ENCODE assay signal across 8 mouse cellular contexts in the genomic region with DNA sequence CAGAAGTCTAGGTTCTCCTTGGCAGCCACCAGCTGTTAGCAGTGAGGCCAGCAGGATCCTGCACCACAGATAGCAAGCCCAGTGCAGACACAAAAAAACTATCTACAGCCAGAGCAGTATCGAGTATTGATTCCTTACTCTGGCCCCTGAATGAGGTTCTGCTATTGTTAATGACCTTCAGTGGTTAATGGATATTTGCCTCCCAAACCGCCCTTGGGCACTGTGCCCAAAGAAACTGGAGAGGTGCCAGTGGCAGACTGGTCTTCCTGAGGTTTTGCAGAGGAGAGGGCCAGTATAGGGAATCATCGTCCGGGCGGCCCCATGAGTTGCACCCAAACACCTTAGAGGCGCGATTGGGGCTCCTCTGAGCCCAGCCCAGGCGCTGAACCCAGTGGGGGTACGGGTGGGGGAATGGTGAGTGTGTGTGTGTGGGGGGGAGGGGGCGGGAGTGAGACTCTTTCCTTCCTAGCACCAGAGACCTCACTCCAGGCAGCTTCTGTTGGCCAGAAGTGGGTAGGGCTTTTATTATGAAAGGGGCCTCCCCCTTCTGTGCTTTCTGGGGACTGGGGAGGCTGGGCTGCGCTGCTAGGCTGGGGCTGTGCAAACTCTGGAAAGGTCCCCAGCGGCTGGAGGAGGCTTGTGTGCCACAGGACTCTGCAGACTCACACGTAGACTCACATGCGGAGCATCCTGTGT. TPM values are rescaled to one million over a fixed set of nuclear protein-coding genes. Genes with fewer than 3 reads are reported as not detected.
DNase-seq lines count a peak whose midpoint lies in the region; ATAC-seq and TF ChIP-seq lines count a peak whose summit lies in the region.

A gene (plus strand): TSS at position 571 of the 696 bp plus-strand sequence.

- no peak for TF ChIP-seq CTCF in liver, embryonic 14.5 days (IDR thresholded peaks at IDR 0.05; ENCODE audit: low read depth)

- peak within 1 kb of the TSS; percentile 79 for H3K27ac ChIP-seq in intestine, embryonic 15.5 days
- H3K27ac ChIP-seq in liver, embryonic 14.5 days: no peak within 1 kb of the TSS
- H3K27ac ChIP-seq in neural tube, embryonic 15.5 days (replicated peaks): peak within 1 kb of the TSS; percentile 64

- peak within 1 kb of the TSS; percentile 28 for H3K4me3 ChIP-seq in intestine, embryonic 15.5 days (replicated peaks)
- no peak within 1 kb of the TSS for H3K4me3 ChIP-seq in liver, embryonic 14.5 days (ENCODE audit: insufficient read depth in 1 of 2, low read depth in 2 of 2, low read length in 2 of 2)
- H3K4me3 ChIP-seq in neural tube, embryonic 15.5 days (replicated peaks): peak within 1 kb of the TSS; percentile 25

- peak within 1 kb of the TSS; percentile 66 for H3K4me2 ChIP-seq in intestine, embryonic 15.5 days (replicated peaks)
- peak within 1 kb of the TSS; percentile 38 for H3K4me2 ChIP-seq in liver, embryonic 14.5 days (ENCODE audit: low read depth)
- peak within 1 kb of the TSS; percentile 51 for H3K4me2 ChIP-seq in neural tube, embryonic 15.5 days

- DNase-seq in left cerebral cortex, postnatal 14 days (ENCODE audit: low spot score in 2 of 2): peak; percentile 30 to 46
- DNase-seq in left cerebral cortex, adult 18-20 months (ENCODE audit: low spot score in 2 of 2): no peak
- peak; percentile 60 to 88 for DNase-seq in cerebellum, postnatal 4 days (ENCODE audit: low spot score in 2 of 2)
- no peak for DNase-seq in liver, embryonic 14.5 days (ENCODE audit: low read depth in 3 of 3, low spot score in 3 of 3)
- no peak for DNase-seq in spleen, adult 12 weeks (ENCODE audit: low spot score)

- peaks cover 13% of the 10 kb centered on the region for H3K4me1 ChIP-seq in intestine, embryonic 15.5 days (replicated peaks)
- H3K4me1 ChIP-seq in liver, embryonic 14.5 days (replicated peaks; ENCODE audit: control insufficient read depth in 2 of 2, insufficient read depth in 2 of 2, low read length in 1 of 2): peaks cover 0 to 2% of the 10 kb centered on the region in 2 experiments; a peak in 1 of 4 replicates
- peaks cover 13% of the 10 kb centered on the region for H3K4me1 ChIP-seq in neural tube, embryonic 15.5 days

- intact Hi-C loops in left cerebral cortex, postnatal 14 days (cut with DNase I): no loop called here

- no peaks in the 10 kb centered on the region for H3K27me3 ChIP-seq in intestine, embryonic 15.5 days (replicated peaks)
- H3K27me3 ChIP-seq in liver, embryonic 14.5 days (ENCODE audit: control insufficient read depth, insufficient read depth, low read length): no peaks in the 10 kb centered on the region
- no peaks in the 10 kb centered on the region for H3K27me3 ChIP-seq in neural tube, embryonic 15.5 days (replicated peaks)

- WGBS in intestine, embryonic 15.5 days: 5% methylated on average over 14 of the region's 14 CpGs
- 23% methylated on average over 13 of the region's 14 CpGs for WGBS in liver, embryonic 14.5 days (ENCODE audit: insufficient replicate concordance)
- WGBS in neural tube, embryonic 15.5 days: 7% methylated on average over 14 of the region's 14 CpGs

- H3K36me3 ChIP-seq in intestine, embryonic 15.5 days: no peaks in the 10 kb centered on the region
- no peaks in the 10 kb centered on the region for H3K36me3 ChIP-seq in liver, embryonic 14.5 days (replicated peaks; ENCODE audit: control insufficient read depth, insufficient read depth, low read depth)
- no peaks in the 10 kb centered on the region for H3K36me3 ChIP-seq in neural tube, embryonic 15.5 days

- ATAC-seq in granulocyte monocyte progenitor cell, adult 5-6 weeks (replicated peaks; ENCODE audit: poor library complexity, severe bottlenecking): peak; percentile 22; the same call in 1 of the 2 replicates
- peak; percentile 95 for ATAC-seq in intestine, embryonic 15.5 days
- ATAC-seq in liver, embryonic 14.5 days (ENCODE audit: insufficient read depth): no peak
- peak; percentile 82 for ATAC-seq in neural tube, embryonic 15.5 days (ENCODE audit: low FRiP score)

- TF ChIP-seq EP300 in liver, embryonic 14.5 days (IDR thresholded peaks at IDR 0.05; ENCODE audit: low read depth): no peak

- H3K9ac ChIP-seq in intestine, embryonic 15.5 days: peak within 1 kb of the TSS; percentile 36
- no peak within 1 kb of the TSS for H3K9ac ChIP-seq in liver, embryonic 14.5 days (replicated peaks)
- peak within 1 kb of the TSS; percentile 34; the same call in 1 of the 2 replicates for H3K9ac ChIP-seq in neural tube, embryonic 15.5 days (replicated peaks)

- no peaks in the 10 kb centered on the region for H3K9me3 ChIP-seq in intestine, embryonic 15.5 days
- H3K9me3 ChIP-seq in liver, embryonic 14.5 days (ENCODE audit: control insufficient read depth, low read length): no peaks in the 10 kb centered on the region
- H3K9me3 ChIP-seq in neural tube, embryonic 15.5 days (replicated peaks): no peaks in the 10 kb centered on the region

RNA-seq across cellular contexts. Expression of the gene that starts here (rescaled TPM):
- total RNA-seq in left cerebral cortex, postnatal 14 days (2021): 1 to 10 TPM; 3.7 to 4.3 TPM
- 1 to 10 TPM; 5.4 to 7.5 TPM for total RNA-seq in left cerebral cortex, adult 18-20 months (2021)
- total RNA-seq in granulocyte monocyte progenitor cell, adult 5-6 weeks (2014; fragmentation: Nextera tagmentation): 0.17 TPM in 1 of 2 replicates, not detected in the other
- 0.17 TPM in 1 of 2 replicates, not detected in the other for total RNA-seq in granulocyte monocyte progenitor cell, adult 5-6 weeks (2017)
- polyA plus RNA-seq in intestine, embryonic 15.5 days (2015; fragmentation: Nextera tagmentation; extraction: Ambion mirVana): 3.1 and 4.6 TPM in 2 replicates
- 0.08 and 0.14 TPM in 2 replicates for polyA plus RNA-seq in liver, embryonic 14.5 days (2012; rRNA removed)
- 0.10 and 0.13 TPM in 2 replicates for polyA plus RNA-seq in liver, embryonic 14.5 days (2014; fragmentation: Nextera tagmentation; extraction: Ambion mirVana)
- 1.9 and 2.4 TPM in 2 replicates for polyA plus RNA-seq in neural tube, embryonic 15.5 days (2015; fragmentation: Nextera tagmentation; extraction: Ambion mirVana)

Comparison
In these comparisons a context has a peak if more than half of its experiments do, and no peak if none do; other contexts are left out.
1. RNA of the gene that starts here (total RNA-seq): 5.4 to 7.5 TPM in left cerebral cortex, adult 18-20 months and 3.7 to 4.3 TPM in left cerebral cortex, postnatal 14 days; 0.17 TPM in granulocyte monocyte progenitor cell, adult 5-6 weeks; every median in the first group is over 4 times any median in the second.
2. DNase-seq: peak in left cerebral cortex, postnatal 14 days (2 of 2) and cerebellum, postnatal 4 days (2 of 2); none in left cerebral cortex, adult 18-20 months (0 of 2), liver, embryonic 14.5 days (0 of 3) and spleen, adult 12 weeks (single experiment).
3. Peak in ATAC-seq in granulocyte monocyte progenitor cell, adult 5-6 weeks; RNA of the gene not detected or under 1 TPM.
4. H3K4me3 ChIP-seq: peak in intestine, embryonic 15.5 days (single experiment) and neural tube, embryonic 15.5 days (single experiment); none in liver, embryonic 14.5 days (0 of 2).
5. Peak in every context shown above with its lines, with median percentiles within 50 percentile points of each other: H3K4me2 ChIP-seq.